Comparison of ENCODE assay signal across 8 mouse cellular contexts in the genomic region with DNA sequence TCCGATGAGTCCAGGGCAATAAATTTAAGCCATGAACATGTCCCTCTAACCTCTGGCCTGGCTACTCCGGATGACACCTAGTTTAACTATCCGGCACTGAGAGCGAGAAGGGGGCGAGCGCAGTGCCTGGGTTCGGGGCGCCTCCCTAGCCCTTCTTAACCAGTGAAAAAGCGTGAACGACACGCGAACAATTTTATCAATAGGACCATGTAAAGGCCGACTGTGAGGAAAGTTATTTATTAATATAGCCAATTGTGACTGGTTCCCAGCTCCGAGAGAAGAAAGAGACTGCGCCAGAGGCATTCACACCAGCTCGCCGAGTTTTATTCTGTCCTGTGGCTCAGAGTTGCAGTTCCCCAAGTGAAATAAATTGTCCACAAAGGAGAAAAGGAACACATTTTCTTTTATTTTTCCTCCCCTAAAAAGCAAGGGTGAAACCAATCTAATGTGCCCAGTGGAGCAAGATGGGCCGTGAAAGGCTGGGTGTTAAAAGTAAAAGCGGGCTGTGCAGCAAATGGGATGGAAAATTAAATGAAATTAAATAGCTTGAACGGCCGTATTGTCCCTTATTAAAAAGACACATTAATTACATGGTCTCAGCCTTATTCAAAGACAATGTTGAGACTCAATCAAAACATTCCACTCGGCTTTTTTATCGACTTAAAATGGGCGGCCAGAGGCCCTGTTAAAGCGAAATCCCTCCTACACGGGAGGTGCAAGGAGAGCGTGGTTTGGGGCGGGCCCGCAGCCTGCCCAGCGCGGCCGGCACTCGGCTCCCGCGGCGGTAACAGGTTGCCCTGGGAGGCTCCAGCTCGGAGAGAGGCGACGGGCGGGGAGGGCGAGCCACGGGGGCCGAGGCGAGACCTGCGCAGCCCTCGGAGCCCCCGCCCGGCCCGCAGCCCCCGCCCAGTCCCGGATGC. TPM values are rescaled to one million over a fixed set of nuclear protein-coding genes. Genes with fewer than 3 reads are reported as not detected.
DNase-seq lines count a peak whose midpoint lies in the region; ATAC-seq and TF ChIP-seq lines count a peak whose summit lies in the region.

No protein-coding gene starts in this region.

- intact Hi-C loops in left cerebral cortex, adult 2 months (cut with DNase I): no loop called here
- intact Hi-C loops in left cerebral cortex, postnatal 36 days (cut with DNase I): loop anchor here (10.0 kb wide), 1 partner anchor 797 kb away; the partner anchor contains the start of gene Pou3f2

- no peaks in the 10 kb centered on the region for H3K36me3 ChIP-seq in hindbrain, embryonic 11.5 days (ENCODE audit: control insufficient read depth, insufficient read depth, low read length)
- no peaks in the 10 kb centered on the region for H3K36me3 ChIP-seq in midbrain, embryonic 11.5 days (ENCODE audit: control insufficient read depth, insufficient read depth, low read length)

- under 1% methylated on average over 48 of the region's 51 CpGs for WGBS in hindbrain, embryonic 11.5 days
- 1% methylated on average over 50 of the region's 51 CpGs for WGBS in midbrain, embryonic 11.5 days
- 4% methylated on average over 51 of the region's 51 CpGs for WGBS in lung, adult 2 months

- TF ChIP-seq CTCF in left cerebral cortex, adult 2 months (IDR thresholded peaks at IDR 0.05): no peak
- no peak for TF ChIP-seq CTCF in lung, adult 2 months (IDR thresholded peaks at IDR 0.05; ENCODE audit: insufficient read depth, low read length)

- no peak for DNase-seq in left cerebral cortex, adult 2 months (ENCODE audit: extremely low spot score in 1 of 2, low spot score in 2 of 2)
- DNase-seq in left cerebral cortex, postnatal 36 days (ENCODE audit: low spot score in 2 of 2): no peak
- DNase-seq in embryo, embryonic 9.5 days (ENCODE audit: extremely low spot score): peak; percentile 61
- DNase-seq in hindbrain, embryonic 11.5 days (ENCODE audit: low spot score): peak; percentile 78
- peak; percentile 96 for DNase-seq in midbrain, embryonic 11.5 days (ENCODE audit: low spot score, missing footprints)
- no peak for DNase-seq in frontal cortex, postnatal 14 days (ENCODE audit: low spot score in 2 of 2)
- no peak for DNase-seq in left cerebral cortex, adult 9 months (ENCODE audit: low spot score in 2 of 2)
- no peak for DNase-seq in lung, adult 2 months

- H3K4me2 ChIP-seq in hindbrain, embryonic 11.5 days (replicated peaks; ENCODE audit: low read depth, low read length): peak overlapping the region; percentile 89
- peak overlapping the region; percentile 95 for H3K4me2 ChIP-seq in midbrain, embryonic 11.5 days

- peaks cover 79% of the 10 kb centered on the region for H3K27me3 ChIP-seq in hindbrain, embryonic 11.5 days (ENCODE audit: control insufficient read depth, insufficient read depth, low read length)
- H3K27me3 ChIP-seq in midbrain, embryonic 11.5 days (ENCODE audit: control insufficient read depth, insufficient read depth, low read length): peaks cover 95% of the 10 kb centered on the region

- peak; percentile 78 for ATAC-seq in hindbrain, embryonic 11.5 days (ENCODE audit: low FRiP score)
- ATAC-seq in midbrain, embryonic 11.5 days (ENCODE audit: low FRiP score): peak; percentile 70

- peak overlapping the region; percentile 26; the same call in 1 of the 2 replicates for H3K4me3 ChIP-seq in left cerebral cortex, adult 2 months
- peak overlapping the region; percentile 49 for H3K4me3 ChIP-seq in hindbrain, embryonic 11.5 days (ENCODE audit: low read depth, low read length)
- H3K4me3 ChIP-seq in midbrain, embryonic 11.5 days (ENCODE audit: low read depth, low read length): peak overlapping the region; percentile 46
- H3K4me3 ChIP-seq in lung, adult 2 months (replicated peaks; ENCODE audit: extremely low read depth, low read depth, low read length): no peak overlapping the region

- peak overlapping the region; percentile 62 for H3K9ac ChIP-seq in hindbrain, embryonic 11.5 days (ENCODE audit: low read depth, low read length)
- H3K9ac ChIP-seq in midbrain, embryonic 11.5 days (ENCODE audit: low read length): peak overlapping the region; percentile 63

- H3K9me3 ChIP-seq in hindbrain, embryonic 11.5 days (ENCODE audit: control insufficient read depth, low read length): no peaks in the 10 kb centered on the region
- H3K9me3 ChIP-seq in midbrain, embryonic 11.5 days (ENCODE audit: control insufficient read depth, low read length): no peaks in the 10 kb centered on the region

- no peak for TF ChIP-seq POLR2A in lung, adult 2 months (IDR thresholded peaks at IDR 0.05; ENCODE audit: borderline replicate concordance, extremely low read depth, low read depth, low read length)

- no peak overlapping the region for H3K27ac ChIP-seq in left cerebral cortex, adult 2 months
- peak overlapping the region; percentile 95 for H3K27ac ChIP-seq in hindbrain, embryonic 11.5 days (ENCODE audit: low read depth, low read length)
- H3K27ac ChIP-seq in midbrain, embryonic 11.5 days (ENCODE audit: low read depth, low read length): no peak overlapping the region

- H3K4me1 ChIP-seq in hindbrain, embryonic 11.5 days (replicated peaks; ENCODE audit: control insufficient read depth, insufficient read depth, low read length): peaks cover 4% of the 10 kb centered on the region; the same call in 1 of the 2 replicates
- peaks cover 17% of the 10 kb centered on the region for H3K4me1 ChIP-seq in midbrain, embryonic 11.5 days (ENCODE audit: control insufficient read depth, insufficient read depth, low read length)
- no peaks in the 10 kb centered on the region for H3K4me1 ChIP-seq in lung, adult 2 months (ENCODE audit: control insufficient read depth, insufficient read depth, low read length)

RNA-seq across cellular contexts. Expression of gene Prdm13, which starts 2.3 kb away (rescaled TPM):
- not detected for total RNA-seq in left cerebral cortex, adult 2 months (2021)
- total RNA-seq in left cerebral cortex, postnatal 36 days (2021): not detected
- 8.1 and 8.2 TPM in 2 replicates for polyA plus RNA-seq in hindbrain, embryonic 11.5 days (2014; fragmentation: Nextera tagmentation; extraction: Ambion mirVana)
- polyA plus RNA-seq in midbrain, embryonic 11.5 days (2014; fragmentation: Nextera tagmentation; extraction: Ambion mirVana): 0.15 and 0.25 TPM in 2 replicates
- polyA plus RNA-seq in lung, adult 2 months (2012; rRNA removed): not detected in 2 replicates

RNA-seq across cellular contexts. Expression of gene Ccnc, which starts 39.5 kb away (rescaled TPM):
- total RNA-seq in left cerebral cortex, adult 2 months (2021): 10 to 100 TPM; 31.7 to 35.2 TPM
- total RNA-seq in left cerebral cortex, postnatal 36 days (2021): 10 to 100 TPM; 28.8 to 38.9 TPM
- polyA plus RNA-seq in hindbrain, embryonic 11.5 days (2014; fragmentation: Nextera tagmentation; extraction: Ambion mirVana): 86.3 and 90.6 TPM in 2 replicates
- polyA plus RNA-seq in midbrain, embryonic 11.5 days (2014; fragmentation: Nextera tagmentation; extraction: Ambion mirVana): 89.6 and 102 TPM in 2 replicates
- 3.7 and 6.2 TPM in 2 replicates for polyA plus RNA-seq in lung, adult 2 months (2012; rRNA removed)

Comparison
In these comparisons a context has a peak if more than half of its experiments do, and no peak if none do; other contexts are left out.
1. DNase-seq: peak in embryo, embryonic 9.5 days (single experiment), hindbrain, embryonic 11.5 days (single experiment) and midbrain, embryonic 11.5 days (single experiment); none in left cerebral cortex, adult 2 months (0 of 2), left cerebral cortex, postnatal 36 days (0 of 2), frontal cortex, postnatal 14 days (0 of 2), left cerebral cortex, adult 9 months (0 of 2) and lung, adult 2 months (single experiment).
2. RNA of gene Ccnc, which starts 39.5 kb away (polyA plus RNA-seq): 89.6 to 102 TPM in midbrain, embryonic 11.5 days and 86.3 to 90.6 TPM in hindbrain, embryonic 11.5 days; 3.7 to 6.2 TPM in lung, adult 2 months; every median in the first group is over 10 times any median in the second.